Mouse (Mus musculus) ovary, postnatal 14 days (tissue): ENCODE measurements around the gene Rita1.

ENCODE experiments used
- DNase-seq: peaks from one replicate; pipeline ENCODE4 v3.0.0; 2022; ENCODE audit warnings: low spot score

Rita1 gene

GRCm38 (mm10) chr5:120600946-120601668 lies 11.3 kb downstream of the Rita1 start:
- DNase-seq, result no peak

GRCm38 (mm10) chr5:120599625-120600024 lies 12.8 kb downstream of the Rita1 start:
- no peak for DNase-seq

GRCm38 (mm10) chr5:120594485-120594884 lies 17.9 kb downstream of the Rita1 start:
- DNase-seq, result no peak

- DNase-seq, result no peak
Measured at GRCm38 (mm10) chr5:120592141-120592540, 20.2 kb downstream of the Rita1 start.

GRCm38 (mm10) chr5:120590356-120591010 lies 21.9 kb downstream of the Rita1 start:
- no peak for DNase-seq

- peak; percentile 98 for DNase-seq
Measured at GRCm38 (mm10) chr5:120588569-120589094, 23.8 kb downstream of the Rita1 start, which contains the start of the genes Tpcn1 and Iqcd. Gene Tpcn1 (minus strand): TSS chr5:120588673. Gene Iqcd (plus strand): TSS chr5:120589016.

- no peak for DNase-seq
Measured at GRCm38 (mm10) chr5:120587940-120588568, 24.3 kb downstream of the Rita1 start.

GRCm38 (mm10) chr5:120587616-120587926 lies 24.8 kb downstream of the Rita1 start:
- DNase-seq, result no peak

- DNase-seq, result no peak
Measured at GRCm38 (mm10) chr5:120586741-120587615, 25.4 kb downstream of the Rita1 start.

GRCm38 (mm10) chr5:120584968-120585367 lies 27.4 kb downstream of the Rita1 start:
- DNase-seq, result no peak

GRCm38 (mm10) chr5:120583511-120583910 lies 28.9 kb downstream of the Rita1 start:
- DNase-seq, result no peak

GRCm38 (mm10) chr5:120582002-120582401 lies 30.4 kb downstream of the Rita1 start:
- no peak for DNase-seq

- no peak for DNase-seq
Measured at GRCm38 (mm10) chr5:120579898-120580626, 32.3 kb downstream of the Rita1 start.

- peak; percentile 55 for DNase-seq
Measured at GRCm38 (mm10) chr5:120579211-120579897, 33.0 kb downstream of the Rita1 start.

GRCm38 (mm10) chr5:120578504-120579081 lies 33.8 kb downstream of the Rita1 start:
- peak; percentile 65 for DNase-seq

- DNase-seq, result no peak
Measured at GRCm38 (mm10) chr5:120577935-120578441, 34.4 kb downstream of the Rita1 start.

- DNase-seq, result no peak
Measured at GRCm38 (mm10) chr5:120576781-120577301, 35.5 kb downstream of the Rita1 start.

- no peak for DNase-seq
Measured at GRCm38 (mm10) chr5:120574469-120575063, 37.8 kb downstream of the Rita1 start.

- DNase-seq, result no peak
Measured at GRCm38 (mm10) chr5:120571056-120571740, 41.2 kb downstream of the Rita1 start.
